Mouse (Mus musculus) lung, adult 2 months (tissue): Measurements from ENCODE around the gene Homer1.

Experiments used
- CTCF ChIP-seq: fragments of 200-500 bp; IDR thresholded peaks from 2 replicates; pipeline ENCODE4 v1.5.1; 2011; ENCODE audit warnings: mild to moderate bottlenecking, low read length, control low read depth; ENCODE audit not compliant: insufficient read depth
- POLR2A ChIP-seq: fragments of 200-500 bp; IDR thresholded peaks from 2 replicates; pipeline ENCODE4 v1.6.1; 2011; ENCODE audit warnings: low read depth, mild to moderate bottlenecking, control low read depth, low read length, borderline replicate concordance; ENCODE audit errors: extremely low read depth

GRCm38 (mm10) chr13:93383092-93383491 is 83.7 kb downstream of the Homer1 start:
- TF ChIP-seq CTCF (no peak), POLR2A (no peak)
